Mouse (Mus musculus) brain, embryonic 14.5 days (tissue): ENCODE measurements at regions not wholly inside any gene's neighbourhood (a gene's known extent, or its start where the extent isn't known, plus 50 kb on each side); places are given as distances from the start of the nearest gene placed in this dataset.

Experiments
- DNase-seq: peaks from one replicate; pipeline ENCODE4 v3.0.0-alpha.2; 2011; ENCODE audit warnings: low read depth
- CTCF ChIP-seq: fragments of 200-500 bp; IDR thresholded peaks from 2 replicates; pipeline ENCODE4 v1.5.1; 2012; ENCODE audit warnings: inconsistent platforms, mild to moderate bottlenecking, moderate library complexity, borderline replicate concordance; ENCODE audit not compliant: insufficient read depth, insufficient read length; ENCODE audit errors: extremely low read depth
- POLR2A ChIP-seq: fragments of 200-500 bp; IDR thresholded peaks from 2 replicates; pipeline ENCODE4 v1.6.1; 2012; ENCODE audit warnings: mild to moderate bottlenecking, inconsistent platforms, borderline replicate concordance; ENCODE audit not compliant: poor library complexity, insufficient read depth, insufficient read length, severe bottlenecking; ENCODE audit errors: extremely low read depth

- no peak for DNase-seq
Observed at GRCm38 (mm10) chr10:96685991-96686601, 69.3 kb downstream of the Btg1 start.

GRCm38 (mm10) chr10:96686659-96687440 is 70.0 kb downstream of the Btg1 start:
- TF ChIP-seq POLR2A (no peak), CTCF (no peak)

More at GRCm38 (mm10) chr10:96685991-96686601, 69.3 kb downstream of the Btg1 start:
- TF ChIP-seq POLR2A: no peak
- TF ChIP-seq CTCF: no peak

GRCm38 (mm10) chr10:96687441-96687772 is 70.6 kb downstream of the Btg1 start:
- no peak for TF ChIP-seq POLR2A
- DNase-seq: no peak

More at GRCm38 (mm10) chr10:96686659-96687440, 70.0 kb downstream of the Btg1 start:
- DNase-seq: peak; percentile 89

- DNase-seq: no peak
- TF ChIP-seq POLR2A (no peak), CTCF (no peak)
Observed at GRCm38 (mm10) chr10:96689976-96690867, 73.4 kb downstream of the Btg1 start.

GRCm38 (mm10) chr10:96690868-96691302 is 74.1 kb downstream of the Btg1 start:
- TF ChIP-seq CTCF: no peak

GRCm38 (mm10) chr10:96691319-96691870 is 74.6 kb downstream of the Btg1 start:
- no peak for DNase-seq
- no peak for TF ChIP-seq CTCF

More at GRCm38 (mm10) chr10:96690868-96691302, 74.1 kb downstream of the Btg1 start:
- DNase-seq: peak; percentile 80

GRCm38 (mm10) chr10:96692821-96693220 is 76.0 kb downstream of the Btg1 start:
- DNase-seq: no peak
- TF ChIP-seq POLR2A (no peak), CTCF (no peak)

GRCm38 (mm10) chr10:96693766-96694165 is 77.0 kb downstream of the Btg1 start:
- no peak for DNase-seq
- TF ChIP-seq CTCF: no peak
- no peak for TF ChIP-seq POLR2A

GRCm38 (mm10) chr10:96696571-96696970 is 79.8 kb downstream of the Btg1 start:
- no peak for DNase-seq
- TF ChIP-seq POLR2A: no peak
- no peak for TF ChIP-seq CTCF

GRCm38 (mm10) chr10:96697781-96698180 is 81.0 kb downstream of the Btg1 start:
- TF ChIP-seq POLR2A (no peak), CTCF (no peak)
- no peak for DNase-seq

GRCm38 (mm10) chr10:96706656-96707055 is 89.8 kb downstream of the Btg1 start:
- no peak for DNase-seq
- no peak for TF ChIP-seq POLR2A
- TF ChIP-seq CTCF: no peak

GRCm38 (mm10) chr10:96708471-96708870 is 91.7 kb downstream of the Btg1 start:
- DNase-seq: peak; percentile 70
- TF ChIP-seq CTCF (no peak), POLR2A (no peak)
